Mouse (Mus musculus): Measurements from ENCODE around the gene Arntl.

The Arntl gene

DNA sequence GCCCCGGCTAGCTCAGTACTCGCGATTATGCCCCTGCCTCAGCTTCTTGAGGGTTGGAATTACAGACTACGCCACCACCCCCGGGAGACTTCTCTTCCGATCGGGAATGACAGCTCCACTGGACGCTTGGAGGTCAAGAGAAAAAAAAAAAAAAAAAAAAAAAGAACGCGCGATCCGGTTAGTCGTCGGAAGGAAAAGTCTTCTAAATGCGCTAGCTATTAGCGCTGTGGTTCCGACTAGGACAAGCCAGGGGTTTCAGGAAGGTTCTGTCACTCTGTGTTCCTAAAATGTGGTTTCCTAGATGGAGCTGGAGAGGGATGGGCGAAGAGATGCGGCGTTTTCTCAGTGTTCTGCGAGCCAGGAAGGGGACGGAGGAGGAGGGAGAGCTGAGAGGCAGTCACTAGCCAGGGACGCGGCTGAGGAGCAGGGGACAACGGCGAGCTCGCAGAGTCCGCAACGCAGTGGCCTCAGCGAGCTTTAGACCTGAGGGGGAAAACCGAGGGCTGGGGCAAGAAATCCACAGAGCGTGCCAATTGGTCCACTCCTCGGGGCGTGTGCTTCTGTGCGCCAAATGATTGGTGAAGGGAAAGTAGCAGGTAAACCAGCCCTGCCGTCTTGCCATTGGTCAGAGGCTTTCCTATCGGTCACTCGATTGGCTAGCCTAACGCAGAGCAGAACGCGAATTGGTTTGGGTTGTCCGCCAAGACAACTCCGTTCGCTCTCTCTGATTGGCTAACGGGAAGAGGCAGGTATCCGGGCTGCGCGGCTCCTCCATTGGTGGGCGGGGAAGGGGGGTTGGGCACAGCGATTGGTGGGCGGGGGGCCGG lies at the start of gene Arntl:
TSS of gene Arntl (plus strand) at position 822 of the 827 bp plus-strand sequence.
- peak; percentile 99 for DNase-seq (ENCODE audit: low read depth, low spot score)

DNA sequence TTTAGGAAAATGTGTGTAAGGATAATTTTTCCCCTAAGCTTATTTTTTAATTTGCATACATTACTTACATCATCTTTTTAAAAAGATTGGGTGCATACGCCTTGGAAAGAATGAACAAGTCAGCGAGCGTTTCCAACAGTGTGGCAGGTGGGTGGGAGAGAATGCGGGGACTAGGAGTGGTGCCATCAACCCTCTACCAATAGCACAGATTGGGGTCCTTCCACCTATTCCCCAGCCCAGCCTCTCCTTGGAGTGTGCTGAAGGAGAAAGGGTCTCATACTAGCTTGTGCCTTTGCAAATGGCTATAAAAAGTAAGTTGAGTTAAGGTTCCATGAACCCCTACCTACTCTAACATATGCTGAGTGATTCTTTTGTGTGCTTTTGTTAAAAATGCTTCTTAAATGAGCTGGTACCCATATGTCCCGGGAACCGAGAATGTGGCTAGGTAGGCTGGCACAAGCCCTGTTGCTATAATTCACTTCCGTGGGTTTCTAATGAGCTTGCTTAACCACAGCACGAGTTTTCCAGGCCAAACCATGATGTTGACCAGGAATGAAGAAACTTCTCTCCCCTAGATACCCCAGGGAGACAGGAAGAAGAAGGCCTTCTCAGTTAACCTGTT lies 46.1 kb upstream of the Arntl start:
- no peak for DNase-seq (ENCODE audit: low read depth, low spot score)

DNA sequence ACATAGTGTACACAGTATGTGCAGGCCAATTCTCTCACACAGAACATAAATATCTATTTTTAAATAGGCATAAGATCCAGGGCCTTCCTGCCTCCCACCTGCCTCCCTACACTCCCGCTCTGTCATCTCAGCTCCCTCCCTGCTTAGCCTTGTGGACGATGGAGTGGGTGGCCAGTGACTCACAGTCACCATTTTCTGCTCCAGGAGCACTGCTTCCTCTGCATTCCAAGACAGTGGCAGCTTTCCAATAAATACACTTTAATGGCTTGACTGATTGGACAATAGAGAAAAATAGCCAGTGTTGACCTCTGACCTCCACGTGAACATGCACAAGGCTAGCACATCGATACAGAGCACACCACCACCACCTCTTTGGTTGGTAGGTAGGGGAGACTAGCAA lies 42.5 kb upstream of the Arntl start:
- DNase-seq (ENCODE audit: low read depth, low spot score): peak; percentile 78

DNA sequence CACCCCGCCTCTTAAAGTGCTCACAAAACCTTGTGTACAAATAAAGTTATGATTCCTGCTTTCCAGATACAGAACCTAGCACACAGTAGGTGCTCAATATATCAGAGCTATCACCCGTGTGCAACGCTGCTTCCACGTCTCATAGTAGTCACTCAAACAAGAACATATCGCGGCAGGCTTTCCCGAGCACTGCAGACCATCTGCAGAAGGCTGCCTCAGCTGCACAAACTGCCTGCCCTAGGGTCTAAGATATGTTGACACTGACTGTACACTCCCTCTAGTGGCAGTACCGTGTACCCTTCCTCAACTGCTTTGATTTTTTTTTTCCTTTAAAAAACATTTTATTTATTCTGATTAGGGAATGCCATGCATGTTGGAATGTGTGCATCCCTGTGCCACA lies 40.2 kb upstream of the Arntl start:
- peak; percentile 78 for DNase-seq (ENCODE audit: low read depth, low spot score)

DNA sequence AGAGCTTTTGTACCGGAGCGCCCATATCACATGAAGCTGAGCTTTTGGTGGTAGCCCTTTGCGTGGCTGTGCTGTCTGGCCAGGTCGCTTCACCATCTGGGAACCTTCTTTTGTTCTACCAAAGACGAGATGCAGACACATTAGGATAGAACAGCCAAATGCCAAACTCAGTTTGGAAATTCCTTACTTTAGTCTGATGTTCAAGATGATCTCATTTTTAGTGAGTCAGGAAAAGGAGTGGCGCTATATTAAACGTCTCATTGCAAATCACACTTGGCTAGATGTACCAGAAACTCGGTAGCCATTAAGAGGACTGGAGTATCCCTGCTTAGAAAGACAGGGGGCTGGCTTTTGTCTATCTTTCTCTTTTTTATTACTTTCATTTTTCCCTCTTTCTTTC lies 38.7 kb upstream of the Arntl start:
- peak; percentile 75 for DNase-seq (ENCODE audit: low read depth, low spot score)

DNA sequence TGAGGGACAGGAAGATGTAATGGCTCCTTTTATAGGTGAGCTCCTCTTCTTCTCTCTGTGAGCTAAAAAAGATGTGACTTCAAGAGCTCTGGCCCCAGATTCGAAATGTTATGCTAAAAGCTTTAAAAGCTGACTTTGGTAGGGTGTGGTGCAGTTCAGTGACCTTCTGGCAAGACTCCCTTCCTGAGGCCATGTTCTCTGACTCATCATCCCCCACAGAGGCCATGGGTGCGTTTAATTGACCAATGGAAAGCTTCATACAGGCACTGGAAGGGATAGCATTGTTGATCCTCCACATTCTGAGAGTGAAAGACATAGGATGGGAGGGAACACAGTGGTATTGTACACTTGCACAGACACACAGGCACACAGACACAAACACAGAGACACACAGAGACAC lies 34.8 kb upstream of the Arntl start:
- peak; percentile 92 for DNase-seq (ENCODE audit: low read depth, low spot score)

DNA sequence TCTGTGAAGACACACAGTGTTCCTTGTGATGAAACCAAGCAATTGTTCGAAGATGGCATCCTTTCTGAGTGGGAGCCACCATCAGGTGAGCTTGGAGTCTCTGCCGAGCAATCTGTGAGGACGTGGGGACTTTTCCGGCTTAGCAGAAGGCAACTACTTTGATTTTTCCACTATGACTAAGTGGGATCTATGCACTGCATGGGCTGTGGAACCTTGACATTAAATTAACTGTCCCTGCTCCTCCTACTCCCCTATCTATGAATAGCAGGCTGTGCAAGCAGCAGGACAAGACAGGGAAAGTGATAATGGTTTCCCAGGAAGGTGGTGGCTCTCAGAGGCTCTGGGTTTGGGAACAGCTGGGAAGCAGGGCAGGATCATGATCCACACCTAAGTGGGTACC lies 31.8 kb upstream of the Arntl start:
- no peak for DNase-seq (ENCODE audit: low read depth, low spot score)

DNA sequence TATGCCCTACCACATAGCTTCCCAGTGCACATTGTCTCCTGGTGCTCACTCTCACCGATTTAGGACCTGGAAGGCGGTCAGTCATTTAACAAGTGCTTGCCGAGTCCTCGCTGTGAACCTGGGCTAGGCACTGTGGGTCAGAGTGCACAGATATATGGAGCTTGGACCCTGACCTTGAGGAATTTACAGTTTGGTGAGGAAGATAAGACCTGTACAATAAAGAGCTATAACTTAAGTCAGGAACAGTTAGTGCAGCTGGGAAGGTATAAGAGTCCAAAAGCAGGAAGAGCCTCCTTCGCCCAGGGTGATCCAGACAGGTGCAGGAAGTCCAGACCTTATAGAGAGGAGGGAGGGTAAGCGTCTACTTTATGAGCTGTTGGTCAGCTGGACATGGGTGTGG lies 29.2 kb upstream of the Arntl start:
- no peak for DNase-seq (ENCODE audit: low read depth, low spot score)

DNA sequence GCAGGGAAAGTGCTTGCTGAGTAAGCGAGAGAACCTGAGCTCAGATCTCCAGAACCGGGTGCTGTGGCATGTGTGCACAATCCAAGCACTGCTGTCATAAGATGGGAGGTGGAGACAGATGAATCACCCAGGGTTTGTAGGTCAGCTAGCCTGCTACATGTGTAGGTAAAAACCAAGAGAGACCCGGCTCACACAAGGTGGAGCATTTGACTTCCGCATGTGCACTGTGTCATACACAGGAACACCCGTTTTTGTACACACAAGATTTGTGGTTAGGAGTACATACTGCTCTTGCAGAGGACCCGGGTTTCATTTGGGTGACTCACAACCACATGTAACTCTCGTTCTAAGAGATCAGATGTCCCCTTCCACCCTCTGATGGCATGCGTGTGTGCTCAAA lies 23.5 kb upstream of the Arntl start:
- DNase-seq (ENCODE audit: low read depth, low spot score): peak; percentile 66

DNA sequence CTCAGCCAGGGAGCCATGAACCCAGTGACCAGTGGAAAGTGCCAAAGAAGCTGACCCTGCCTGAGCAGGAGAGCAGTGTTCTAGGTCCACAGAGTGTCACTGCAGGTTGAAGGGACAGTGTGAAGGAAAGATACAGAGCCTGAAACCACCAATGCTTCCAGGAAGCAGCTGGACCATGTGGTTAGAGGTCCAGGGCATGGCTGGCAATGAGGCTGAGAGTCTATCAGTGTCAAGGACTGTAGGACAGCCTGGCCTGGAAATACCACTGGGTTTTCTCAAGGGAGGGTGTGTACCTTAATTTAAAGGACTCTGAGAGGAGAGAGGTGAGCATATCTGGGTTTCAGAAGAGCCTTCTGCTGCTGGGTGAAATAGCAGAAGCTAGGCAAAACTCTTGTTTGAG lies 22.2 kb upstream of the Arntl start:
- DNase-seq (ENCODE audit: low read depth, low spot score): no peak

DNA sequence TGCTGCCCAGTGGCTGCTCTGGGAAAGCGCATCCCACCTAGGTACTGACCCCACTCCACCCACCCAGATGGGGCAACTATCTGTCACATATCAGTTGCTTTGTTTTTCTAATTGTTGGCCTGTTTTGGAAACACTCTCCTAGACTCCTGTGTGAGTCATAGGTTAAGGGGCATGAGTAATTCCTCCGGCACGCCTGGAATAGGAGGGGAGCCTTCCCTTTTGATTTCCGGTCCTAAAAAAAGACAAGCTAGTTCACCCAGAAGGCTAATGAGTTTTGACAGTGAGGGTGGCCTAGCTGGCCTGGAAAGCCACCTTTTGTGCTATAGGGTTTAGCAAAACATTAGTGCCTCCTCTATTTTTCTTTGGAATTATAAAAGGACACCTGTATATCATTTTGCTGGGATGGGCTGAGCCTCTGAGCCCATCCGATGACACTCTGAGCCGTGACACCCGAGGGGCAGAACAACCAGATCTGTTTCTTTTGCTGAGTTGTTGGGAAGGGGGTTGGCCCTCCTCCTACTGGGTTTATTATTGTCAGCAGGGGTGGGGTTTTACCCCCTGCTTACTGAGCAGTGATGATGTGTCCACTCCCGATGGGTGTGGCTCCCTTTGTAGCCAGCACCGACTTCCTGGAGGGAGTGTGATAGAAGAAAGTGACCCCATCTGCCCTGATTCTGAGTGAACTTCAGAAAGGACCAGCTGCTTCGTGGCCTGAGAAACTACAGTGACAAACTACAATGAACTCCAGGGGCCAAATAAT lies 21.0 kb upstream of the Arntl start:
- DNase-seq (ENCODE audit: low read depth, low spot score): peak; percentile 92

DNA sequence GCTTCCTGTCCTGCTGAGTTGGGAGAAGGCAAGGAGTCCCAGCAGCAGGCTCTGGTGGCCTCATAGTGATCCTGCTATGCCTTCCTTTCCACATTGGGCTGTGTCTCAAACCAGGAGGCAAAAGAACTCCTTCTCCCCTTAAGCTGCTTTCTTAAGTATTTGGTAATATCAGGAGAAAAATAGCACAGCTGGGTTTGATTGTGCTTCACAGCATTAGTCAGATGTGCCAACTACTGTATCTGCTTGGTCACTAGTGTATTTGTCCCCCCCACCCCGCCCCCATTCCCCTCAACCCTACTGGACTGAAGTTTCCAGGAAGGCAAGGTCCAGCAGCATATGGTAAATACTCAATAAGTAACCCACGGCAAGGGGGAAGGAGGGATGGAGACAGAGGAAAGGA lies 19.2 kb upstream of the Arntl start:
- peak; percentile 53 for DNase-seq (ENCODE audit: low read depth, low spot score)

DNA sequence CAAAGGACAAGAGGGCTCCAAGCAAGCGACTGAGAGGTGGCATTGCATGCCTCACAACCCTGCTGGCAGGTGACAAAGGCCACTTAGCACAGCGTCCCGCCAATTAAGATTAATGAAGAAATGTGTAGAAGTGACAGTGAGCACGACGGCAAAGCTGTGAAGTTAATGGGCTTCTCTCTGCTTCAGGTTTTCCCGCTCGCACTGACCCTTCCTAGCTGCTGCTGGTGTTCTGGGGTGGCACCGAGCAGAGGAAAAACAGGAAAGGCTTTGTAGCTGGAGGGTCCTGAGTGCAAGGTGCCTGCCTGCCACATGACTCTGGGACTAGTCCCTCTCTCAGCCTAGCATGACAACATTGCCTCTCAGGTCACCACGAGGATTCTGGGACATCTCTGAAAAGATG lies 18.7 kb upstream of the Arntl start:
- no peak for DNase-seq (ENCODE audit: low read depth, low spot score)

DNA sequence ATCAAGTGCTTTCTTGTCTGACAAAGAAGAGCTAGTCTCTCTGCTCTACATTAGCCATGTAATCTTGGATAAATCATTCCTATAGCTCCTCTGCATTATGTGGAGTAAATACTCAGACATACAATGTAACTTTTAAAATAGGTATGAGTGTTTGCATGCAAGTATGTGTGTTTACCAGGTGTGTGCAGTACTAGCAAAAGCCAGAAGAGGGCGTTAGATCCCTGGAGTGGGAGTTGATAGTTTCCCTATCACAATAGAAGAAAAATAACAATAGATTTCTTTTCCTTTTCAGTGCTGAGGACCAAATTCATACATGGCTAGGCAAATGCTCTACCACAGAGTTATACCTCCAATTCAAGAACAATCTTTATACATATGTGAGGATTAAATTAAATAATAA lies 15.5 kb upstream of the Arntl start:
- no peak for DNase-seq (ENCODE audit: low read depth, low spot score)

DNA sequence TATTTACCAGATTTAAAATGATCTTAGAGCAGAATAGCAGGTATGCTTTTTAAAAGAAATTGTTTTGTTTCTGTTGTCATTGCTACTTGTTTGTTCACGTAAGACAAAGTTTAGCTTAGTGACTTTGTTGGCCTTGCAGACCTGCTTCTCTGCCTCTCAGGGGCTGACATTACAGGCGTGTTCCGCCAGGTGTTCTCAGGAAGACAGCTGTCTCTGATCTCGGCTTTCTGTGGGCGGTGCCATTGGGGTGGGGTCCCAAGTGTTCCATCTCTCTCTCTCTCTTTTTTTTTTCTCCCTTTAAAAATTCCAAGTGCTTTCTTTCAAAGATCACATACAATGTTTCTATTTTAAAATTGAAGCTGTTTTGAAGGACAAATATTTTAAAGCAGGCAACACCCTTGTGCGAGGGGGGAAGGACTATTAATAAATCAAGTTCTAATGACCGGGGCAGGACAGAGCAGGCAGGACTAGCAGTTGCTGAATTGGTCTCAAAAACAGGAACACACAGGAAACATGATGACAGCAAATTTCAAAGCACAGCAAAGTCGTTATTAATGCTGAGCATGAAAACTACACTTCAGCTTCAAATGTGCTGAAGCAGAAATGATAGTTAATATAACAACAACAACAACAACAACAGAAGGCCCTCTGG lies 14.4 kb upstream of the Arntl start:
- DNase-seq (ENCODE audit: low read depth, low spot score): no peak

DNA sequence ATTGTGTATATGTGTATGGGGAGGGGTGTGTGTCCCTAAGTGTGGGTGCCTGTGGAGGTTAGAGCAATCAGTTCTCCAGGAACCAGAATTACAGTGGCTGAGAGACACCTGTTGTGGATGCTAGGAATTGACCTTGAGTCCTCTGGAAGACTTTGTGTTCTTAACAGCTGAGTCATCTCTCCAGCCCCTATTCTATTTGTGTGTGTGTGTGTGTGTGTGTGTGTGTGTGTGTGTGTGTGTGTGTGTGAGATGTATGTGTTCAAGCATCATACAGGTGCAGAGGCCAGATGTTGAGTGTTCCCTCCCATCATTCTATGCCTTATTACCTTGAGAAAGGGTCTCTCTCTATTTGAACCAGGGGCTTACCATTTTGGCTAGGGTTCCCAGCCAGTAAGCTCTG lies 13.4 kb upstream of the Arntl start:
- DNase-seq (ENCODE audit: low read depth, low spot score): no peak

DNA sequence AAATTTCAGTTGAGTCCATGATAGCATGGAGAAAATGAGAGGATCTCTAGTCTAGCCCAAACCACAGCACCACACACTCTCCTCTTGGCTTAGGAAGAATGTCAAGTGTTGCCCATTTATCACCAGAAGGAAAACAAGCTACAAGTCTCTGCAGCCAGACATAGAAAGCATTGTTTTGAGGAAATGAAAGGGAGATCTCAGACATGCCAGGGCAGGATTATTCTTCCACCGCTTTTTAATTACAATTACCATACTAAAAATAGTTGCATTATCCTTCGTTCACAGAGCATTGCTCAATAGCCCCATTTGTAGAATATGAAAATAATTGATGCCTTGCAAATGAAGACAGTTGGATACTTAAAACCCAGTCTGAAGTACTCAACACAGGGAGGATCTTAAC lies 12.0 kb upstream of the Arntl start:
- DNase-seq (ENCODE audit: low read depth, low spot score): no peak

DNA sequence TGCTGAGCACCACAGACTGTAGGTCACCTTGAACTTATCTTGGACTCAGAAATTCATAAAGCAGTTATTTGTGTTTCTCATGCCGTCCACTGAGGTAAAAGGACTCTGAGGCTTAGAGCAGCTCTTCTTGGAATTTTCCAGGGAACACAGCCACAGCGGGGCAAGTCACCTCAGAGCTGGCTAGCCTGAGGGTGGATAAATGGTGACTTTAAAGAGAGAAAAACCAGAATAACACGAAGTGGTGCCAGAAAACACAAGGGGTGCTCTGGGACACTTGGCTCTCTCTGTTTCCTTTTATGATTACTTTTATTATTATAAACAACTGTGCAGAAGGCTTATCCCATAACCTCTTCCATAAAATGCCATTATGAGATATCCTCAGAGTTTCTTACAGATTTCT lies 11.1 kb upstream of the Arntl start:
- no peak for DNase-seq (ENCODE audit: low read depth, low spot score)

DNA sequence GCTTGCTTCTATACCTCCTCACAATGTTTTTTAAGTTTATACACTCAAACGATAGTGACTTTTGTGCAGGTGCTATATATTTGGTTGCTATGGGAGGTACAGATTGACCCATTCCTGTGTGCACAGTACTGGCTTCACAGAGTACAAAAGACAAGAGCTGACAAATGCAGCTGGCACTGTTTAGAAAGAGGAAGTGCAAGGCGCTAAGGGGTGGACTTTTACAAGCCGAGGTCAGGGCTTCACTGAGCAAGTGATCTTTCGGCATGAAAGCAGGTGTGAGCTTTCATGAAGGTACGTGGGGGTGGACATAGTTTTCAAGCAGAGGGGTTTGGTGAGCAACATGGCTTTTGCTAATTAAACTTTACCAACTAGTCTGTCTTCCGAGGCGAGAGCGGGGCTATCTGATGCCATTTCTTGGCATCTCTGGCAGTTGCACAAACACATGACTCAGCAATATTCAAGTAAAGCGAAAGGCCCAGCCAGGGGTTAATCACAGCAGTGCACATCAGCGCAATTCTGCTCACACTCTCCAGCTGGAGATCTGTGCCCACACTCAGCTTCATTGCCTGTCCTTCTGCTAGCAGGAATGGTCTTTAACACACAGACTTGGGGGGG lies 10.0 kb upstream of the Arntl start:
- DNase-seq (ENCODE audit: low read depth, low spot score): no peak

DNA sequence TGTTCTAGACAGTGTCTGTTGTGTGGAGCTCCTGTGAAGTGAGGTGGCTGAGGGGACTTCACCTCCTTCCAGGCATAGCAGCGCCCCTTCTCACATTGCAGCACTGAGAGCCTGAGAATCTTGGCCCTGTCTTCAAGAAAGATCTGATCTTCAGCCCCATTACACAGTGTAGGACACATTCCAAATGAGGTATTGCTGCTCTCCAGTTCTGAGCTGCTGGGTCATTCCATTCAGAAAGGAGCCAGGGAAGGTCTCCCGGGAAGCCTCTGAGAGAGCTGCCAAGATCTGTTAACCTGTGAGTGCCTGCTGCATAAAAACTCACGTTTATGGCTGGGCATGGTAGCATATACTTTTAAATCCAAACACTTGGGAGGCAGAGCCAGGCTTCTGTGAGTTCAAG lies 5.7 kb upstream of the Arntl start:
- peak; percentile 60 for DNase-seq (ENCODE audit: low read depth, low spot score)

DNA sequence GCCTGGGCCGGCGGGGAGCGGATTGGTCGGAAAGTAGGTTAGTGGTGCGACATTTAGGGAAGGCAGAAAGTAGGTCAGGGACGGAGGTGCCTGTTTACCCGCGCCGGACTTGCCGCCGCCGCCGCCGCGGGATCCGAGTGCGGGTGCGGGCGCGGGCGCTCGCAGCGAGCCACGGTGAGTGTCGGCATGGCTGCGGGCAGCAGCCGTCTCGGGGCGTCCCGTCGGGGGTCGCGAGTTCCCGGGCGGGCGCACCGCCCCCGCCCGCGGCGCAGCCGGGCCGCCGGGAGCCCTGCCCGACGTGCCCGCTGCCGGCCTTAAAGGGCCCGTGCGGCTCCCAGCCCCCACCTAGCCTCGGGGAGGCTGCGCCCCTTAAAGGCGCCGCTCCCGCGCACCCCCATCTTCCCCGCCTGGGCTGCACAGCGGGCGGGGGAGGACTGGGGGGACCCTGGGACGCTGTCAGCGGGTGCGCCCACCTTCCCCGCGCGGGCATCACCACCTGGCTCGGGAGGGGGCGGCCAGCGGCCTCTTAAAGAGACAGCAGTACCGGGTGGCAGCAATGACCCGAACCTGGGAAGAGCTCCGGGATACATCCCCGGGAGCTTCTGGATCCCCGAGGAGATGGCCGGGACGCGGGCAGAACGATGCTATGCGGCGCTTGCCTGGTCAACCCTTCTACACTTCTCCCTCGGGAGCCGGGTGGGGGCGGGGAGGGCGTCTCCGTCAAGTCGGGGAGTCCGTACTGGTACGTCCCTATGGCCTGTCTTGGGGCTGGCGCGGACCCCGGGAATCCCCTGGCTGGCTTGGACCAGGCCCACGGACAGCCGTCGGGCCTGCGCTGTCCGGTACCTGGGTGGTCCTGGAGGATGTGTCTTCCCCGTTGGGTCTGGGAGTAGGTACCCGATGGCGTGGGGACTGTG lies 464 bp downstream of the Arntl start:
- DNase-seq (ENCODE audit: low read depth, low spot score): peak; percentile 43
